Mouse (Mus musculus) lung, adult 2 months (tissue): ENCODE measurements around the gene Cacna2d1.

ENCODE experiments used
- CTCF ChIP-seq: fragments of 200-500 bp; IDR thresholded peaks from 2 replicates; pipeline ENCODE4 v1.5.1; 2011; ENCODE audit warnings: mild to moderate bottlenecking, low read length, control low read depth; ENCODE audit not compliant: insufficient read depth
- POLR2A ChIP-seq: fragments of 200-500 bp; IDR thresholded peaks from 2 replicates; pipeline ENCODE4 v1.6.1; 2011; ENCODE audit warnings: low read depth, mild to moderate bottlenecking, control low read depth, low read length, borderline replicate concordance; ENCODE audit errors: extremely low read depth

DNA sequence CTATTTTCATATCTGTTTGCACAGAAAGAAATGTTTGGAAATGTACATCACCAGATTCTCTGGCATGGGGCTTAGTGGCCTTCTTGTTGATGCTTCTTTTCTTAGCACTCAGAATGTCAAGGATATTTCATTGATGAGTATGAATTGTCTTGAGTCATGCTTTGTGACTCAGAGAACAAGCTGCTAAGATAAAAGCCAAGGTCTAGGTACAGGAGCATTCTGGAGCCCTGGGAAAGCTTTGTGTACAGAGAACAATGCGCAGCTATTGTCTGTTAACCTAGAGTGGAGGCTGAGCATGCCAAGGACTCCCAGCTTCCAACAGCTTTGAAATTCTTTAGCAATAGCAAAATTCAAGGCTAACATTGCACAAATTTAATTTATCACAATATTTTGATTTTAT lies 249.6 kb downstream of the Cacna2d1 start:
- TF ChIP-seq POLR2A (no peak), CTCF (no peak)
